Mouse (Mus musculus): ENCODE data around the gene Fbxo10.
"Not testable (repeated sequence)": the region's sequence is repeated elsewhere in the genome, so short reads cannot be mapped to it uniquely, and the experiment has no call there.

Fbxo10 gene

GRCm38 (mm10) chr4:45000001-45000400 is 84.4 kb downstream of the Fbxo10 start:
- peak; percentile 94 for DNase-seq (ENCODE audit: low spot score)

DNA sequence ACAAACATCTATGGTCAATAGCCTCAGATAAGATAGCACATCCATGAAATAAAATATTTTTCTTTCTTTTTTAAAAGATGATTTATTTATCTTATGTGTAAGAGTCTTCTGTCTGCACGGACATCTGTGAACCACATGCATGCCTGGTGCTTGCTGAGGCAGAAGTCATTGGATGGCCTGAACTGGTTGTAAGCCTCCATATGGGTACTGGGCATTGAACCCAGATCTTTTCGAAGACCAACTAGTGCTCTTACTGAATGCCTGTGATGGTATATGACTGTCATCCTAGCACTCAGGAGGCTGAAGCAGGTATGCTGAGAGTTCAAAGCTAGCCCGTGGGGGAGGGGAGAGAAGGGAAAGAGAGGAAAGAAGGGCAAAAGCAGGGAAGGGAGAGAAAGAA is 86.3 kb downstream of the Fbxo10 start:
- DNase-seq (ENCODE audit: low spot score): no peak

GRCm38 (mm10) chr4:44994776-44995175 is 89.6 kb downstream of the Fbxo10 start:
- no peak for DNase-seq (ENCODE audit: low spot score)

GRCm38 (mm10) chr4:44993847-44994246 is 90.6 kb downstream of the Fbxo10 start:
- DNase-seq (ENCODE audit: low spot score): no peak

- not testable (repeated sequence) for DNase-seq (ENCODE audit: low spot score)
Measured at GRCm38 (mm10) chr4:44993179-44993578, 91.2 kb downstream of the Fbxo10 start.

DNA sequence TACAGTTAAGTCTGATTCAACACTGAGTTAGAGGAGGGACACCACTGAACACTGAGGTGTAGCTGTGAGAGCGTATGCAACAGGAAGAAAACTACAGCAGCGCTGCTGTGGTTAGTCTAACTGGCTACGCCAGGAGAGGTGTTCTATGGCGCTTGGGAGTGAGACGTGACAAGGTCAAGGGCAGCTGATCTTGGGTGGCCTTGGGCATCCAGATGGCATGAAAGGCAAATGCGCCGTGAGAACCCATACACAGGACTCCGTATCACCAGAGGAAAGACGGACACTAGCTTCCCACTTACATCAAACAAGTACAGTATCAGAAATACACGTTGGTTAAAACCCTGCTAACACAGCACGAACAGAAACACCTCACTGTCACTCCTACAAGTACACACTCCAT is 92.1 kb downstream of the Fbxo10 start:
- not testable (repeated sequence) for DNase-seq (ENCODE audit: low spot score)

DNA sequence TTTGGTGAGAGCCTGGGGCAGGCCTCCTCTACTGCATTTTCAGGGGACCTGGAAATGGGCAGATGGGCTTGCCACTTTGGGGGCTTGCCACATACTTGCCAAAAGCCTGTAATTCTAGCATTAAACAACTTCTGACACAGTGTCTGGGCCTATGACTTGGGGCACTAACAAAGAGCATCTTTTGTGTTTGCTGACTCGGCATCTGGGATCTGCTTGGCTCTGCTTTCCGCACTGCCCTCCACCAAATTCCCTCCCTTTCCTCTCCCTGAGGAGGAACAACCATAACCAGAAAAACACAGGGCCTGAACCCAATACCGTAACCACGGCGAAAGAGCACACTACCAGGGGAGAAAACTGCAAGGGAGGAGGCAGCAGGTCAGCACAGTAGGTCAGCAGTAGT is 93.8 kb downstream of the Fbxo10 start:
- no peak for DNase-seq (ENCODE audit: low spot score)

All from adipocyte (in vitro differentiated cells).